Mouse (Mus musculus): ENCODE data around the gene Olfr649. TPM values are rescaled to one million over a fixed set of nuclear protein-coding genes. Genes with fewer than 3 reads are reported as not detected.

Gene Olfr649
- total RNA-seq, 2 experiments from 2014 or later = not detected

Other genes with a start within 250 kb of the Olfr649 start
- gene Olfr635, start 224.8 kb downstream of the Olfr649 start, total RNA-seq (2014; fragmentation: Nextera tagmentation) = not detected in 2 replicates
- gene Olfr635, start 224.8 kb downstream of the Olfr649 start, total RNA-seq (2017) = not detected in 2 replicates
- gene Olfr638, start 197.2 kb downstream of the Olfr649 start, total RNA-seq (2014; fragmentation: Nextera tagmentation) = not detected in 2 replicates
- gene Olfr638, start 197.2 kb downstream of the Olfr649 start, total RNA-seq (2017) = not detected in 2 replicates
- gene Olfr639, start 178.7 kb downstream of the Olfr649 start, total RNA-seq (2014; fragmentation: Nextera tagmentation) = not detected in 2 replicates
- not detected in 2 replicates for gene Olfr639, start 178.7 kb downstream of the Olfr649 start, total RNA-seq (2017)
- not detected in 2 replicates for gene Olfr640, start 170.4 kb downstream of the Olfr649 start, total RNA-seq (2014; fragmentation: Nextera tagmentation)
- not detected in 2 replicates for gene Olfr640, start 170.4 kb downstream of the Olfr649 start, total RNA-seq (2017)
- not detected in 2 replicates for gene Olfr641, start 160.5 kb downstream of the Olfr649 start, total RNA-seq (2014; fragmentation: Nextera tagmentation)
- gene Olfr641, start 160.5 kb downstream of the Olfr649 start, total RNA-seq (2017) = not detected in 2 replicates
- not detected in 2 replicates for gene Olfr642, start 143.3 kb downstream of the Olfr649 start, total RNA-seq (2014; fragmentation: Nextera tagmentation)
- gene Olfr642, start 143.3 kb downstream of the Olfr649 start, total RNA-seq (2017) = not detected in 2 replicates
- gene 4930516K23Rik, start 134.5 kb downstream of the Olfr649 start, total RNA-seq (2014; fragmentation: Nextera tagmentation) = not detected in 2 replicates
- not detected in 2 replicates for gene 4930516K23Rik, start 134.5 kb downstream of the Olfr649 start, total RNA-seq (2017)
- gene Olfr644, start 124.1 kb downstream of the Olfr649 start, total RNA-seq (2014; fragmentation: Nextera tagmentation) = not detected in 2 replicates
- gene Olfr644, start 124.1 kb downstream of the Olfr649 start, total RNA-seq (2017) = not detected in 2 replicates
- gene Olfr645, start 110.5 kb downstream of the Olfr649 start, total RNA-seq (2014; fragmentation: Nextera tagmentation) = not detected in 2 replicates
- gene Olfr645, start 110.5 kb downstream of the Olfr649 start, total RNA-seq (2017) = not detected in 2 replicates
- not detected in 2 replicates for gene Olfr646, start 91.1 kb downstream of the Olfr649 start, total RNA-seq (2014; fragmentation: Nextera tagmentation)
- gene Olfr646, start 91.1 kb downstream of the Olfr649 start, total RNA-seq (2017) = not detected in 2 replicates
- not detected in 2 replicates for gene Ubqln5, start 66.2 kb downstream of the Olfr649 start, total RNA-seq (2014; fragmentation: Nextera tagmentation)
- not detected in 2 replicates for gene Ubqln5, start 66.2 kb downstream of the Olfr649 start, total RNA-seq (2017)
- gene Olfr643, start 58.6 kb downstream of the Olfr649 start, total RNA-seq (2014; fragmentation: Nextera tagmentation) = not detected in 2 replicates
- gene Olfr643, start 58.6 kb downstream of the Olfr649 start, total RNA-seq (2017) = not detected in 2 replicates
- not detected in 2 replicates for gene Ubqln3, start 52.7 kb downstream of the Olfr649 start, total RNA-seq (2014; fragmentation: Nextera tagmentation)
- gene Ubqln3, start 52.7 kb downstream of the Olfr649 start, total RNA-seq (2017) = not detected in 2 replicates
- not detected in 2 replicates for gene Ubqlnl, start 45.4 kb downstream of the Olfr649 start, total RNA-seq (2014; fragmentation: Nextera tagmentation)
- gene Ubqlnl, start 45.4 kb downstream of the Olfr649 start, total RNA-seq (2017) = not detected in 2 replicates
- not detected in 2 replicates for gene Olfm5, start 31.2 kb downstream of the Olfr649 start, total RNA-seq (2014; fragmentation: Nextera tagmentation)
- gene Olfm5, start 31.2 kb downstream of the Olfr649 start, total RNA-seq (2017) = not detected in 2 replicates
- 0.92 TPM in 1 of 2 replicates, not detected in the other for gene Olfr648, start 12.6 kb downstream of the Olfr649 start, total RNA-seq (2014; fragmentation: Nextera tagmentation)
- not detected in 2 replicates for gene Olfr648, start 12.6 kb downstream of the Olfr649 start, total RNA-seq (2017)
- 0.55 and 0.99 TPM in 2 replicates for gene Trim6, start 22.8 kb upstream of the Olfr649 start, total RNA-seq (2014; fragmentation: Nextera tagmentation)
- 0.50 TPM in 1 of 2 replicates, not detected in the other for gene Trim6, start 22.8 kb upstream of the Olfr649 start, total RNA-seq (2017)
- gene Trim34a, start 48.5 kb upstream of the Olfr649 start, total RNA-seq (2014; fragmentation: Nextera tagmentation) = 7.6 and 21.4 TPM in 2 replicates
- 10.9 and 21.9 TPM in 2 replicates for gene Trim34a, start 48.5 kb upstream of the Olfr649 start, total RNA-seq (2017)
- 3.0 and 4.3 TPM in 2 replicates for gene Trim5, start 92.1 kb upstream of the Olfr649 start, total RNA-seq (2014; fragmentation: Nextera tagmentation)
- gene Trim5, start 92.1 kb upstream of the Olfr649 start, total RNA-seq (2017) = 2.8 and 4.8 TPM in 2 replicates
- 32.7 and 55.7 TPM in 2 replicates for gene Trim12a, start 119.5 kb upstream of the Olfr649 start, total RNA-seq (2014; fragmentation: Nextera tagmentation)
- gene Trim12a, start 119.5 kb upstream of the Olfr649 start, total RNA-seq (2017) = 52.1 and 54.5 TPM in 2 replicates
- not detected in 2 replicates for gene Trim34b, start 133.5 kb upstream of the Olfr649 start, total RNA-seq (2014; fragmentation: Nextera tagmentation)
- gene Trim34b, start 133.5 kb upstream of the Olfr649 start, total RNA-seq (2017) = not detected in 2 replicates
- 9.0 and 9.2 TPM in 2 replicates for gene Trim12c, start 157.4 kb upstream of the Olfr649 start, total RNA-seq (2014; fragmentation: Nextera tagmentation)
- gene Trim12c, start 157.4 kb upstream of the Olfr649 start, total RNA-seq (2017) = 13.4 and 22.0 TPM in 2 replicates
- 0.79 and 0.89 TPM in 2 replicates for gene Trim30b, start 173.9 kb upstream of the Olfr649 start, total RNA-seq (2014; fragmentation: Nextera tagmentation)
- 0.23 TPM in 1 of 2 replicates, not detected in the other for gene Trim30b, start 173.9 kb upstream of the Olfr649 start, total RNA-seq (2017)
- not detected in 2 replicates for gene Trim30c, start 204.9 kb upstream of the Olfr649 start, total RNA-seq (2014; fragmentation: Nextera tagmentation)
- 0.95 TPM in 1 of 2 replicates, not detected in the other for gene Trim30c, start 204.9 kb upstream of the Olfr649 start, total RNA-seq (2017)